Mouse (Mus musculus) limb, embryonic 14.5 days (tissue): ENCODE results near the gene Rab27a. TPM values are rescaled to one million over a fixed set of nuclear protein-coding genes. Genes with fewer than 3 reads are reported as not detected.

ENCODE experiments used
- ATAC-seq: fragments of 200-750 bp; cut with Nextera tagmentation; 2 replicates; pipeline ENCODE4 v1.8.0; 2017; ENCODE audit warnings: low read depth, moderate number of reproducible peaks, moderate TSS enrichment; ENCODE audit not compliant: low FRiP score
- DNase-seq: peaks from one replicate; pipeline ENCODE4 v3.0.0-alpha.2; 2015; ENCODE audit warnings: low spot score
- H3K27ac ChIP-seq: fragments of 300-500 bp; sonication (generic); replicated peaks from 2 replicates; pipeline ENCODE4 v1.5.1; 2014; ENCODE audit warnings: low read depth, mild to moderate bottlenecking, low read length, moderate library complexity, mixed read lengths
- H3K27me3 ChIP-seq: fragments of 300-500 bp; sonication (generic); 2 replicates; pipeline ENCODE4 v1.6.1; 2014; ENCODE audit warnings: low read length, mixed read lengths; ENCODE audit not compliant: control insufficient read depth, insufficient read depth
- H3K36me3 ChIP-seq: fragments of 300-500 bp; sonication (generic); 2 replicates; pipeline ENCODE4 v1.6.1; 2014; ENCODE audit warnings: mild to moderate bottlenecking, low read length, moderate library complexity, mixed read lengths; ENCODE audit not compliant: control insufficient read depth, insufficient read depth
- H3K4me1 ChIP-seq: fragments of 300-500 bp; sonication (generic); 2 replicates; pipeline ENCODE4 v1.6.1; 2014; ENCODE audit warnings: antibody characterized with exemption, low read length, mixed read lengths; ENCODE audit not compliant: control insufficient read depth, insufficient read depth
- H3K4me2 ChIP-seq: fragments of 300-500 bp; sonication (generic); replicated peaks from 2 replicates; pipeline ENCODE4 v1.6.1; 2014; ENCODE audit warnings: low read depth, mild to moderate bottlenecking, low read length, moderate library complexity; ENCODE audit not compliant: severe bottlenecking
- H3K4me3 ChIP-seq: fragments of 300-500 bp; sonication (generic); replicated peaks from 2 replicates; pipeline ENCODE4 v1.5.1; 2014; ENCODE audit warnings: low read length
- H3K9ac ChIP-seq: fragments of 300-500 bp; sonication (generic); 2 replicates; pipeline ENCODE4 v1.6.1; 2014; ENCODE audit warnings: mild to moderate bottlenecking, low read depth, low read length, moderate library complexity; ENCODE audit not compliant: severe bottlenecking
- H3K9me3 ChIP-seq: fragments of 300-500 bp; sonication (generic); 2 replicates; pipeline ENCODE4 v1.6.1; 2016; ENCODE audit warnings: low read length; ENCODE audit not compliant: control insufficient read depth
- POLR2A ChIP-seq: fragments of 200-500 bp; IDR thresholded peaks from 2 replicates; pipeline ENCODE4 v1.8.0; 2012; ENCODE audit warnings: inconsistent platforms, mild to moderate bottlenecking, moderate library complexity, borderline replicate concordance; ENCODE audit not compliant: insufficient read depth, insufficient read length; ENCODE audit errors: extremely low read depth
- WGBS: fragments of 180-500 bp; shearing (Covaris S2); extraction: QIAGEN DNeasy Blood & Tissue Kit; methylation state at CpG from one replicate; pipeline ENCODE4 v1.1.7; 2014; 5-methylcytosine and 5-hydroxymethylcytosine counted together
- polyA plus RNA-seq, 2 experiments: library from polyadenylated mRNA; depleted of rRNA in 1 of 2; stranded (reverse) in 1 of 2; unstranded in 1 of 2; fragments of >200 nt; fragmentation: Nextera tagmentation in 1 of 2; extraction: Ambion mirVana in 1 of 2; gene quantifications; 2 replicates each; pipeline versions ENCODE4 v1.2.1 to v1.2.3; 2012 to 2014

The Rab27a gene
- polyA plus RNA-seq, 2 experiments, result 2.8 to 5.7 TPM

DNA sequence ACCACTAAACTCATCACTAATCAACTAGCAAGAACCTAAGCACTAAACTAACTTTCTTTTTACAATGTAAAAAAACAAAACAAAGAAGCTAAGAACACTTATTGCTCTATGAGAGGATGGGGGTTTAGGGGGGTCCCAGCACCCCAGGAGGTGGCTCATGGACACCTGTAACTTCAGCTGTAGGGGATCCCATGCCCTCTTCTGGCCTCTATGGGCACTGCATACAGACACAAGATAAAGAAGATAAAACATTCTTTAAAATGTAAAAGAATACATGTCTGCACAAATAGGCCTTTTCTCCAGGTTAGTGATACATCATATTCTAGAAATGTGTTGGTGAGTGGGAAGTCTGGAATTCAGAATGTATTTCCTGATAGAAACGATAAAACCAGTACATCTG lies 11.2 kb upstream of the Rab27a start:
- no peaks in the 10 kb centered on the region for H3K27me3 ChIP-seq
- no peak overlapping the region for H3K27ac ChIP-seq
- peaks cover 1% of the 10 kb centered on the region; the same call in 1 of the 2 replicates for H3K4me1 ChIP-seq
- no peak overlapping the region for H3K4me2 ChIP-seq
- no peak for TF ChIP-seq POLR2A
- no peak overlapping the region for H3K4me3 ChIP-seq
- whole genome bisulfite sequencing, result 100% methylated on average over 1 of the region's 1 CpGs
- H3K9ac ChIP-seq, result no peak overlapping the region
- H3K36me3 ChIP-seq, result peaks cover 55% of the 10 kb centered on the region
- no peaks in the 10 kb centered on the region for H3K9me3 ChIP-seq
- ATAC-seq (no peak), DNase-seq (no peak)

DNA sequence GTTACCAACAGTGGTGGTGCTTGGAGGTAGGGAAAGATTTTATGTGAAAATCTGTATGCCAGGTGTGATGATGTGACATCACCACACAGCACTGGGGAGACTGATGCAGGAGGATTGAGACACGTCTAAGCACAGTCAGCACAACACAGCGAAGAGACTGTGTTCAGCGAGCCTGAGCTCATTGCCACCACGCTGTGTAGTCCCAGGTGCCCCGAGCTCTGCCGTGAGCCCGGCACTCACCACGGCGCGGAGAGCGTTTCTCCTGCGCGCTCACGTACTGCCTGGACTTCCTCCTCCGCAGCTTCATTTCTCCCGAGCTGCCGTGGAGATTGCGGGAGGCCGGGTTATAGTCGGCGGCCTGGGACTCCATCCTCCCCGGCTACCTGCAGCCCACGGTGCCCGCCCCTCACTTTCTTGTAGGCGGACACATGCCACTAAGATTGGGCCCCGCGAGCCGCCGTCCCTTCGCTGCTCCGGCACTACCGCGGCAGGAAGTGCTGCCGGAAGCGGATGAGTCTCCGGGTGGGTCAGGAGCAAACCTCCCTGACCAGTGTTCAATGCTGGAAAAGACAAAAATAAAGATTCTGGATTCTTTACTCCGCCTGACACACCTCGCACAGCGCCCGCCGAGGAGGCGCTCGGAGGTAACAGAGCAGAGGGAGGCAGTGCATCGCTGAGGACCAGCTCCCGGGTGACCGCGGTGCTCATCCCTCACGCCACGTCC lies 5.3 kb upstream of the Rab27a start:
- ATAC-seq (peak; percentile 86), DNase-seq (peak; percentile 93)
- H3K9me3 ChIP-seq, result no peaks in the 10 kb centered on the region
- WGBS, result under 1% methylated on average over 49 of the region's 49 CpGs
- H3K4me2 ChIP-seq, result peak overlapping the region; percentile 90
- peaks cover 15% of the 10 kb centered on the region for H3K4me1 ChIP-seq
- H3K27me3 ChIP-seq, result no peaks in the 10 kb centered on the region
- H3K27ac ChIP-seq, result peak overlapping the region; percentile 72
- H3K9ac ChIP-seq, result peak overlapping the region; percentile 83
- peak; percentile 78; the same call in 1 of the 2 replicates for TF ChIP-seq POLR2A
- peaks cover 10% of the 10 kb centered on the region for H3K36me3 ChIP-seq
- peak overlapping the region; percentile 78 for H3K4me3 ChIP-seq

DNA sequence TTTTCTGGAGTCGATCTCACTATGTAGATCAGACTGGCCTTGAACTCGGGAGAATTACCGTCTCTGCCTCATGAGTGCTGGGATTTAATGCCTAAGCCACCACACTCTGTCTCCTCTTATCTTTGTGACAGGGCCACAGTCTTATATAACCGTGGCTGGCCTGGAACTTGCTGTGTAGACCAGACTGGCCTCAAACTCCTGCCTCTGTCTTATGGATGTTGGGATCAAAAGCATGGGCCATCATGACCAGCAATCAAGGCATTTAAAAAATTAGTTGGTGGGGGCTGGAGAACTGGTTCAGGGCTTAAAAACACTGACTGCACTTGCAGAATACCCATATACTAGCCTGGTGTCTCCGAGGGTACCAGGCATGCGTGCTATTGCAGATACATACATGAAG lies 4.6 kb upstream of the Rab27a start, which contains the start of gene Pigb:
TSS of gene Pigb (minus strand) at position 299 of the 400 bp plus-strand sequence.
- no peak for TF ChIP-seq POLR2A
- Histone ChIP-seq H3K27ac (peak within 1 kb of the TSS; percentile 72), H3K9me3 (no peaks in the 10 kb centered on the region), H3K4me3 (peak within 1 kb of the TSS; percentile 78), H3K27me3 (no peaks in the 10 kb centered on the region), H3K9ac (peak within 1 kb of the TSS; percentile 83), H3K36me3 (peaks cover 10% of the 10 kb centered on the region), H3K4me2 (peak within 1 kb of the TSS; percentile 90), H3K4me1 (peaks cover 15% of the 10 kb centered on the region)
- DNase-seq (no peak), ATAC-seq (no peak)
- WGBS, result 29% methylated on average over 6 of the region's 6 CpGs

DNA sequence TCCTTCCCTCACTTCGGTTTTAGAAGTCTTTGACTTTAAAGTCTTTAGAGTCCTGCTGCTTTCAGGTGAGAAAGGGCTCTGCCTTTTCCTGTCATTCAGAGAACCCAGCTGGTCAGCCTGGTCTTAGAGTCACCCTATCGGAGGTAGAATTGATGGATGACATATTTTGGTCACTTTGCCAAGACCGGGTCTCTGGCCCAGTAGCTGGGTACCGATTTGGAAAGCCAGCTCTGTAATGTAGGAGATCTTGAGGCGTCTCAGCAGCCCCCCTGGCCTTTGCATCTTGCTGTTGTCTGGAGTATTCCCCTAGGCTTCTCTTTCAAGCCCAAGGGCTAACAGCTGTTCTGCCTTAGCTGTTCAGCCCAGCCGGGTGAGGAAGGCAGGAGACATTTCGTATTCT lies 550 bp downstream of the Rab27a start:
- H3K27me3 ChIP-seq, result no peaks in the 10 kb centered on the region
- DNase-seq (no peak), ATAC-seq (no peak)
- peaks cover 15% of the 10 kb centered on the region for H3K4me1 ChIP-seq
- H3K9me3 ChIP-seq, result no peaks in the 10 kb centered on the region
- TF ChIP-seq POLR2A, result no peak
- no peak overlapping the region for H3K27ac ChIP-seq
- peak overlapping the region; percentile 70 for H3K9ac ChIP-seq
- 4% methylated on average over 7 of the region's 7 CpGs for WGBS
- H3K4me2 ChIP-seq, result peak overlapping the region; percentile 93
- peak overlapping the region; percentile 48 for H3K4me3 ChIP-seq
- H3K36me3 ChIP-seq, result no peaks in the 10 kb centered on the region

DNA sequence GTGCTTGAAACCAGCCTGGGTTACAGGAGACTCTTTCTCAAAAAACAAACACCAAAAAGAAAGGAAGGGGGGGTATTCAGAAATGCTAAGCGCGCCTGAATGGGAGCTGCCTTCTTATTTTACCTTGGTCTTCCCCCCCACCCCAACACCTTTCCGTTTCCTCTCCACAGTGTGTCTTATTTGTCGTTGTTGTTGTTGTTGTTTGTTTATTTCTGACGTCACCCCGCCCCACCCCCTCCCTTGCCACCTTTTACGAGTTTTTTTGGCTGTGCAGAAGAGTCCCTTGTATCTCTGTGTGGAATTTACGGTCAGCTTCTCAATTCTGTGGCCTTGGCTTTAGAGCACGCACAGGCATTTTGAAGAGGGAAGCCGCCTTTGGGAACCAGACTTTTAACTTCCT lies 1.1 kb downstream of the Rab27a start:
- Histone ChIP-seq H3K27me3 (no peaks in the 10 kb centered on the region), H3K36me3 (no peaks in the 10 kb centered on the region), H3K4me1 (peaks cover 14% of the 10 kb centered on the region), H3K4me2 (peak overlapping the region; percentile 93), H3K27ac (no peak overlapping the region), H3K4me3 (no peak overlapping the region), H3K9me3 (no peaks in the 10 kb centered on the region), H3K9ac (peak overlapping the region; percentile 70; the same call in 1 of the 2 replicates)
- WGBS, result 65% methylated on average over 10 of the region's 10 CpGs
- DNase-seq, result no peak
- TF ChIP-seq POLR2A, result no peak
- no peak for ATAC-seq
